Mouse (Mus musculus): ENCODE measurements around the gene Elovl6.

Gene Elovl6

DNA sequence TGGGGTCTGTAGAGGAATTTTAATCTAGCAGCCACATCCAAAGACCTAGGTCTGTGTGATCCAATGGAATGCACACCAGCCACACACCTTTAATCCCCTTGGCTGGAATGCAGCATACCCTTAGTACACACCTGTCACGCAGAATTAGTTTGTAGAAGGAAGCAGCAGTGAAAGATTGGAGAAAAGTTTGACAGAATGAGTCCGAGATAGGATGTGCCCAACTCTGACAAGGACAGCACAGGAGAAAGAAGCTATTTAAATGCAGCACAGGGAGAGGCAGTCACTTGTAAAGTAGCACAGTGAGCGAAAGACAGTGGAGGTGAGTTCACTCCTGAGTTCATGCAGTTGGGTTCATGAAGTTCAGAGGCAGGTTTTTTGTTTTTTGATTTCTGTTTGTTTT lies 11.2 kb downstream of the Elovl6 start:
- DNase-seq (ENCODE audit: low spot score), result no peak

DNA sequence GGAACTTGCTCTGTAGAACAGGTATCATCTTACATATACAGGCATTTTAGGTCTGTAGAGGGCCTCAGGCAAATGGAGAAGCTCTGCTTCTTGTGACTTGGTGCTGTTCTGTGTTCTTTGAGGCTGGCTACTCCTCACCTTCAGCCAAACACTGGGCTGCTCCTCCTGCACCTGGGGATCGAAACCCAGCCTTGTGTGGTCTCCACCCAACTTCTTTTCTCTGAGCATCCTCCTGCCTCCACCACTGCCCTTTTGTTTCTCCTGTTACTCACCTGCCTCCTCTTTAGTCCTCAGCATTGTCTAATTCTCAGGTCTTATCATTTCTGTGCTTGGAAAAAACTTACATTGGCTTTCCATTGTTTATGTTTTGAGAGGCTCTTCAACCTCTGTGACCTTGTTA lies 12.1 kb downstream of the Elovl6 start:
- no peak for DNase-seq (ENCODE audit: low spot score)

DNA sequence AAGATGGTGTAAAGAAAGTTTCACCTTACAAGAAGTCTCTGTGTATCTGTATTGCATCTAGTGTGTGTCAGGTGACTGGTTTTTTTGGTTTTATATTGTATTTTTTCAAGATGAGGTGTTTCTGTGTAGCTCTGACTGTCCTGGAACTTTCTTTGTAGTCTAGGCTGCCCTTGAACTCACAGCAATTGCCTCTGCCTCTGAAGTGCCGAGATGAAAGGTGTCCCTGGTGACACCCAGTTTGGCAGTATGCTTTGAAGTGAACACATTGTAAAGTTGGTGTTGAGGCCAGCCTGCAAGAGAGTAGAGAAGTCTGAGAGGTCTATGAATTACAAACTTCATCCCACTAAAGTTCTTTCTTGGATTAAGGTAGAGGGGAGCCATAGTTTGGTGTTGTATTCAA lies 13.1 kb downstream of the Elovl6 start:
- no peak for DNase-seq (ENCODE audit: low spot score)

GRCm38 (mm10) chr3:129545801-129546200 lies 13.6 kb downstream of the Elovl6 start:
- DNase-seq (ENCODE audit: low spot score), result no peak

DNA sequence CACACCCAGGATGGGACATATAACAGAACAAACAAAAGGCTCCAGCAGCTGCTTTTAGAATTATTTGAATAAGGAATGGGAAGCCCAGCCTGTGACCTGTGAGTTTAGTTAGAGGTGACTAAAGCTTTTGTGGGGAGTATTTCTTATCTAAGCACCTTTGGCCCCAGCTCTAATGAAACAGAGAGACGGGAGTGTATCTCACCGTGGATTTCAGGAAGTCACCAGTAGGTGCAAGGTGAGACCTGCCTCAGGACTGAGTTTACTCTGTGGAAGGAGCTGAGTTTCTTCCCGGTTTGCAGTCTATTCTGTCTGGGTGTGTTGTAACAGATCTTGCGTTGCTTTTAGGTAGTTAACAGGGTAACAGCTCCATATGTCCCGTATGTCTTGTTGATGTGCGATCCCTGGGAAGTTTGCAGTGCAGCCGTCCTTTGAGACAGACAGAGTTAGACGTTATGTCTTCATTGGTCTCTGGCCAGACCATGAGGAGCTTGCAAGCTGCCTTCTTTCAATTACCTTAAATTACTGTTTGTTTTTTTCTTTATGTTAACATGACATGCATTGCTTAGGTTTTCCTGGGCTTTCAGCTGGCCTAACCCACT lies 15.8 kb downstream of the Elovl6 start:
- DNase-seq (ENCODE audit: low spot score), result no peak

DNA sequence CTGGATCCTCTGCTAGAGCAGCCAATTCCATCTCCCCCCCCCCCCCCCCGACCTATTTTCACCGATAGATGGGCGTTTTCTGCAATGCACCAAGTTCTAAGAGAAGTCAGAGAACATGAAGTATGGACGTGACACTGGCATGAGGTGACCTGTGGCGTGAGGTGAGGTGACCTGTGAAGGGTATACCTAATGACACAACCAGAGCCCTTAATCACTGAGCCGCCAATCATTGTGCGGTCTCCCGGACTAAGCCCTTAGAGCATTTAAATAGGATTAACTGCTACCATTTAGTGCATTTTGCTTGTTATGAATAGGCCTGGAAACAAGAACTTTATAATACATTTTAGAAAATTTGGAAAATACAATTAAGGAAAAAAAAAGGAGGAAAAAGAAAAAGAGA lies 16.6 kb downstream of the Elovl6 start:
- DNase-seq (ENCODE audit: low spot score), result no peak

DNA sequence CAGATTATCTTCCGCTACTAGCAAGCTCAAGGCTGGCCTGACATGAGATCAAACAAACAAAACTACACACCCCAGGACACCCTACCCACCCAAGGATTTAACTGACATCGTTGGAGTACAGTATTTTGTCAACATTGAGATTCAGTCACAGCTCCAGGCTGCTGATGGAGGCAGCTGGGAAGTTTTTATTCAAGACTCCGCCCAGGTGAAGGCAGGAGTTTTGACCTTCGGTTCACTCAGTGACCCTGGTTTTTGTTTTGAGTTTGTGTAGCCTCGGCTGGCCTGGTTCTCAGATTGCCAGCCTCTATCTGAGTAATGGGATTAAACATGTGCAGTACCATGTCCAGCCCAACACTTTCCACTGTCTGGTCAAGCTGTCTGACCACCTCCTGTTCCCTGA lies 17.4 kb downstream of the Elovl6 start:
- DNase-seq (ENCODE audit: low spot score), result no peak

DNA sequence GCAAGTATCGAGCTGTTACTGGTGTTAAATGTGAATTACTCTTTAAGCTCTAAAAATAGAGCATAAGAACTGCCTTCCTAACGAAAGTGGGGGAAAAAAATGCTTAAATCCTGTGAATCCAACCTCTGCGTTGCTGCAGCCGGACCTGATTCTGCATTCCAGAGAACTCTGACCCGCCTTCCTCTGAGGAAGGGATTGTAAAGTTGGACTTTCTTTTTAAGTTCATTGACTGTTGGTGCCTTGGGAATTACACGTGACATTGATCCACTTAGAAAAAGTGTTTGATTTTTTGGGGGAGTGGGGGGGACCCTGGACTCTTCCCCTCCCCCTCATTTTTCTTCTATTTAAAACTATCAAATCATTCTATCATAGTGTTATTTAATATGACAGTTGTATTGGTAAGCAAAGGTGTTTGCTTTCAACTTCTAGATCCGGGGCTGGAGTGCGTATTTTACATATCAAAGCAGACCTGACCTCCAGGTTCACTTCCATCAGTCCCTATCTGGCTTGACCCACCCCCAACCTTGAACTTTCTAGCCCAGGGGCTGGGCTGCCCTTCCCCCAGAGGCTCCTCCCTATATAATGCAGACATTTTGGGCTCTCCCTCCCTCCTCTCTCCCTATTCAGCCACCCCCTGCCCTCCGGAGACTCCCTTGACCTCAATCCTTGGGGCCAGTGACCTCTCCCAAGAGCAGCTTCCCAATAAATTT lies 19.6 kb downstream of the Elovl6 start:
- DNase-seq (ENCODE audit: low spot score), result no peak

- no peak for DNase-seq (ENCODE audit: low spot score)
These were observed 20.2 kb downstream of the Elovl6 start for GRCm38 (mm10) chr3:129552370-129552769.

DNA sequence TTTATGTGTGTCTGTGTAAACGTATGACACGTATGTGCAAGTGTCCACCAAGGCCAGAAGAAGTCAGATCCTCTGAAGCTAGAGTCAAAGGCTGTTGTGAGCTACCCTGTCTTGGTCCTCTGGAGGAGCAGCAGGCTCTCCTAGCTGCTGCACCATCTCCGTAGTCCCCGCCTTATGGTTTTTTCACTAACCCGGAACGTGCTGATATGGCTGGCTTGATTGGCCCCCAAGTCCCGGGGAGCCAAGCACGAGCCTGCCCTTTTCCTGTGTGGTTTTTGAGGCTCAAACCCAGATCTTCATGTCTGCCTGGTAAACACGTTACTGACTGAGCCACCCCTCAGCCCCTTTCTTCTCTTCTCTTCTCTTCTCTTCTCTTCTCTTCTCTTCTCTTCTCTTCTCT lies 21.0 kb downstream of the Elovl6 start:
- DNase-seq (ENCODE audit: low spot score), result peak; percentile 39

DNA sequence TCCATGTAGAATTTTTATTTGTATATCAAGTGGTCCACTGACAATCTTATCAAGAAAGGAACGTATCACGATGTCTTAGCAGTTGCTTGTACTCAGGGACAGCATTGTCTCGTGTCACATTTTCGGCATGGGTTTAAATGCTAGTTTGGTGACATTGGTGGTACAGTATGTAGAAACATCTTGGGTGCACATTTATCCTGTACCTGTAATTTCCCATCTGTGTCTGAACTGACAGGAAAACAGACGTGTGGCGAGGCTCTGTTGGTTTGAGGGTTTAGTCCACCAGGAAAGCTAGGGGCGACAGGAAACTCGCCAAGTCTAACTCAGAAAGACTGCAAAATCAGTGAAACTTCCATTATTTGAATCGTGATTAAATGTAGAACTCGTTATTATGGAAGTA lies 21.5 kb downstream of the Elovl6 start:
- no peak for DNase-seq (ENCODE audit: low spot score)

- no peak for DNase-seq (ENCODE audit: low spot score)
These were observed 22.3 kb downstream of the Elovl6 start for GRCm38 (mm10) chr3:129554436-129554835.

DNA sequence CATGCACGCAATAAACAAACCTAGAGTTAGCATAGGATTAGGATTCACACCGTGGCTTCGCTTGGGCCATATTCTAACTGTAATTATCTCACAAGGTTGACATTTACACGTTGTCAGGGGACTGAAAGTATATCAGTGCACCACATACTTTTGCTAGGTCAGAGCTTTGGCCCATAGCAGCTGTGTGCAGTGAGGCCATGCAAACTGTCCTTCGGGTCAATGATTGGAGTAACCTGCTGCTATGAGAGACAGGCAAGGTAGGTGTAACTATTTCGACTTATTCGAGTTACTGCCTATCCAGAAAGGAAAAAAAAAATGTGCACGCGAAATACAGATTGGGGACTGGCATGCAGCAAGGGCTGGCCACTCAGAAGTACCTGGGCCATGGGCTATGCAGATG lies 24.9 kb downstream of the Elovl6 start:
- DNase-seq (ENCODE audit: low spot score), result no peak

DNA sequence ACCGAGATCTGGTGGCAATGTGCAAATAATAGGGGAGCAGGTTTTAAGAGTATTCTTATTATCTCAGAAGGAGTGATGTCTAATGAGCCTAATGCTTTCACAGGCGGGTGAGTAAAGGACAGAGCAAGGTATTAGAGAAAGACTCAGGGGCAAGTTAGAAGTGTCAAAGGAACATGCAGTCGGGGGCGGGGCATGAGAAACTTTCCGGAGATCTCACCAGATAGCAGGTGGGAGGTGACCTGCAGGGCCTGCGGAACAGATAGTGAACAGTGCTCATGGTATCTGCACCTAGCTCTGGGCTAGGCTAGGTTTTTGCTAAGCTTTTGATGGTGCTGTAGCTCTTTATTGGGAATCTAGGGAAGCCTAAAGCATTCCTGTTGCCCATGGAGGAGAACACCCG lies 25.4 kb downstream of the Elovl6 start:
- DNase-seq (ENCODE audit: low spot score), result no peak

DNA sequence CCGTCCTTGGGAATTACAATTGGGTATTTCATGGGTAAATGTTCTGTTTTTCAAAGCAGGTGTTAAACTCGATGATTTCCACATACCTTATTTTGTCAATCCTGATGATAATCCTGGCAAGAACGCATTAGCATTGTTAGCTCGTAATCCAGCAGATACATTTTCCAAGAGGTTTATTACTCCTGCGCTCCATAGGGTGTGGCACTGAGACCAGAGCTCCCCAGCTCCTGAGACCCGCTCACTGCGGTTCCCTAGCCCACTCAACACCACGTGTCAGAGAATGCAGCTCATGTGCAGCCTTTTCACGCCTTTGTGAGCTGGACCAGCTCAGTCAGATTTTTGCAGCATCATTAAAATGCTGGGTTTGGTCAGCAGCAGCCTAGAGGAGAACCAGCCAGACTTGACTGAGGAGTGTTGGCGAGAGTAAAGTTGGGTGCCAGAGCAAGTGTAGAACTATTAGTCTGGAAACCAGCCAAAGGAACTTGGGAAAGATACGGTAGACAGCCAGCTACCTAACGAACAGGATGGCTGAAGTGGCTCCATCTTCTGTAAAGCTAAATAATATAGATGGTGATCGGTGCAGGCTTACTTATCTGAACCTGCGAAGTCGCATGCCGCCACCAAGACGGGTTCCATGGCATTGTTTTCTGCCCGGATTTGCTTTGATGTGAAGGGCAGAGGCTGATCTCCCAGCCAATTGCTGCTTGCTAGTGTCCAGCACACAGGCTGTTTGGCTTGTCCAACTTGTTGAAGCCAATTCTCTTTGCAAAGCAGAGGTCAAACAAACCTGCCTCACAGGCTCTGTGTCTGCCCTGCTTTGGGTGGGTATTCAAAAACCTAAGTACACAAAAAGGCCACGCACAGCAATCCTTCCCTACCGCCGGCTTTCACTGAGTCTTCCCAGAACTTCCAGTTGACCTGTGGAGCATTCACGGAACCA lies 26.1 kb downstream of the Elovl6 start:
- no peak for DNase-seq (ENCODE audit: low spot score)

- DNase-seq (ENCODE audit: low spot score), result no peak
These were observed 27.9 kb downstream of the Elovl6 start for GRCm38 (mm10) chr3:129560068-129560467.

DNA sequence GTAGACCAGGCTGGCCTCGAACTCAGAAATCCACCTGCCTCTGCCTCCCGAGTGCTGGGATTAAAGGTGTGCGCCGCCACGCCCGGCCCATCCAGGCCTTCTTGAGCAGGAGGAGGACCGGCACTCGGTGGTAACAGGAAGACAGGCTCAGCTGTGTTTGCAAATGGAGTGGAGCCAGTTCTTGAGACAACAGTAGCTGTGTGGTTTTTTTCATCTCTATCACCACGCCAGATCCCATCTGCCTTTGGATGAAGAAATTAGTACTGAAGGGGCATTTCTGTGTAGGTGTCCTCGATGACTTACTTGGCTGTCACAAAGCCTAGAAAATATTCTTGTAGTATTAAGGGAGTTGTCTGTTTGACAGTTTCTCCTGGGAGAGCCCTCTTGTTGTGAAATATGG lies 28.9 kb downstream of the Elovl6 start:
- DNase-seq (ENCODE audit: low spot score), result no peak

- DNase-seq (ENCODE audit: low spot score), result no peak
These were observed 29.7 kb downstream of the Elovl6 start for GRCm38 (mm10) chr3:129561853-129562252.

GRCm38 (mm10) chr3:129562411-129562810 lies 30.3 kb downstream of the Elovl6 start:
- DNase-seq (ENCODE audit: low spot score), result no peak

DNA sequence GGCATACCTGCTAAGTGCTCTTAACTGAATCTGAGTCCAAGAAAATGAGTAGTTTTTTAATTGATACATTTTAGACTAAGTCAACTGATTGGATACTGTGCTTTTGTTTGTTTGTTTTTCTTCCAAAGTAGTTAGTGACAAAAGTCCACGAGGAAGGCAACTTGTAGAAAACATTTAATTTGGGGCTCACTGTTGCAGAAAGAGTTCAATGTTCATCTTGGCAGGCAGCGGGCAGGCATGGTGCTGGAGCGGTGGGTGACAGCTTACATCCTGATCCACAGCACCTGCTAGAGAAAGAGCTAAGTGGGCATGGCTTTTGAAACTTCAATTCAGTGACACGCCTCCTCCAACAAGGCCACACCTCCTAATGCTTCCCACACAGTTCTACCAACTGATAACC lies 31.7 kb downstream of the Elovl6 start:
- no peak for DNase-seq (ENCODE audit: low spot score)

DNA sequence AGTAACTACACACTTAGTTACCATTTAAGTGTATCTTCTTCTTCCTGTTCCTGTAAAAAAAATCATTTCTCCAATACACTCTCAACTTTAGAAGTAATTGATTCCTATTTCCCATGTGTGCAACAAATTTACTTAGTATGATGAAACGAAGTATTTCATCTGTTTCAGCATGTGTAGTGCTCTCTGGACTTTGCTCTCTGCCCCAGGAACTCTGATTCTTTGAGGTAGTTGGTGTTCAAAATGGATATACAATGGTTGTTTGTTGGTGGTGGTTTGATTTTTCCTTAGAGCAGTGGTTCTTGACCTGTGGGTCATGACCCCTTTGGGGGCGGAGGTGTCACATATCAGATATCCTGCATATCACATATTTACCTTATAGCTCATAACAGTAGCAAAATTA lies 32.7 kb downstream of the Elovl6 start:
- DNase-seq (ENCODE audit: low spot score), result no peak

- no peak for DNase-seq (ENCODE audit: low spot score)
These were observed 33.3 kb downstream of the Elovl6 start for GRCm38 (mm10) chr3:129565458-129565857.

GRCm38 (mm10) chr3:129566013-129566412 lies 33.9 kb downstream of the Elovl6 start:
- DNase-seq (ENCODE audit: low spot score), result no peak

Measured in spleen, adult 12 weeks (tissue).